Mouse (Mus musculus) neutrophil, adult 5-6 weeks (primary cell): ENCODE data around the gene Kcnt2. TPM values are rescaled to one million over a fixed set of nuclear protein-coding genes. Genes with fewer than 3 reads are reported as not detected.

Experiments used
- ATAC-seq: fragments of 151-379, 151-347 bp; 2 replicates; pipeline ENCODE4 v1.8.0; 2017; ENCODE audit warnings: mild to moderate bottlenecking, moderate TSS enrichment; ENCODE audit not compliant: insufficient number of reproducible peaks, poor library complexity, low FRiP score, severe bottlenecking; ENCODE audit errors: extremely low read depth
- total RNA-seq: library from RNA; stranded (forward); fragments of 200-1000 nt; gene quantifications from 2 replicates; pipeline ENCODE4 v1.2.3, GENCODE M21; 2017

Gene Kcnt2
- total RNA-seq, 1 experiment from 2014 or later: not detected

DNA sequence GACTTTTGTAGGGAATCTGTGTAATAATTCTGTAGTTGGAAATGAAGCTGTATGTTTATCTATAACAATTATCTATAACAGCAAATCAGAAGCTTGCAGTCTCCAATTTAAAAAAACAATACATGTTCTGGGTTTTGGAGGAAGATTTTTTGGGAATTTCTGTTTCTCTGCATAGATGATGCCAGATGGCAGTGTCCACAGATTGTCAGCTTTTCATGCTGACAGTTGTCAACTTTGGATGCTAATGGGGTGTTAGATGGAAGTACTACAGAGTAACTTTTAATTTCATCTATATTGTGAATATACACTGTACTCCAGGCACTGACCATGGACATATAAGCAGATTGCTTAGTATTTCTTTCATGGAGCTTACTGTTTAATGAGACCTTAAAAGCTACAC, 92.5 kb downstream of the Kcnt2 start:
- ATAC-seq: no peak

DNA sequence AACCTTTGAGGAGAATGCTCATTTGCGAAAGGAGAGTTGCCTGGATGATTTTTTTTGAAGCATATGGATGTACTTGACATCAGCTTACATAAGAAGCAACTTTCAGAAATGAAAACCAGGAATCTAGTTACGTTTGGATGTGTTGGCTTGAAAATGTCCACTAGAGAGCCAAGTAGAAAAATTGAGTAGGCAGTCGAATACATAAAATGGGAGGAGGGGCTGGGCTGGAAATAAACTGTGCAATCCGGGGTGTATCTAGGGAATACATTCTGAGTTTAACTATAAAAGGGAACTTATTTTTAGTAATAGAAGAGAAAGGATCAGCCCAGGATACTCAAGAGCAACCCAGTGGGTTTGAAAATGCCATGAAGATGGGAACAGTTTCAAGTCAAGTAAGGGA, 93.4 kb downstream of the Kcnt2 start:
- ATAC-seq: no peak

DNA sequence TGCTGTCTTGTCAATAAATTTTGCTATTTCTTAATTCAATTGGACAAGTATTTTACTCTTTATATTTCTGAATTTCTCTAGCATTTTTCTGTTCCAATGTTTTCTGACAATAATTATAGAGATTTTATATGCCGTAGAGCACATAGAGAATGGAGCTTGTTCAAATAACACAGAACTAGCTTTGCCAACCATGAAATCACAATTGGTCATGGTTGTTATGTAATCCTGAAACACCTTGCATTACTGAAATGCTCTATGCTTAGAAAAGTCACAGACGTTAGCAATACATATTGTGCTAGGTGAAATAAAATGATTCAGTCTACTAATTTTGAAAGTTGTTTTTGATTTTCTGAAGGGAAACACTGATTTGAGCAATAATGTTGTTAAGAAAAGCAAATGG, 118.8 kb downstream of the Kcnt2 start:
- no peak for ATAC-seq

DNA sequence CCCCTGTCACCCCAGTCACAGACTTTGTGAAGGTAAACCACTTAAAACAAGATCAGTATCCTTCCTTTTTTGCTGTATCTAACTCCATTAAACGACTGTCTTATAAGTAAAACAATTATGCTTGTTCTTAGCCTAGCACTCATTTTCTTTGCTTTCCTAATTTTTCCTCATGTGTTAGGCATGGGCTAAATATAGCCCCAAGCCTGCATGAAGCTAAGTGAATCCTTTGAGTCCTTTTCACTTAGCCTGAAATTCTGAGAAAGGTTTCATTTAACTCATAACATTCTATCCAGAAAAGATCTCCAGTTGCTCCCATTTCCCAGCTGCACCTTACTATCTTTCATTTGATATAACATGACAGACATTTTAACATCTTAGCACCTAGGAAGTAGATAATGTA, 127.6 kb downstream of the Kcnt2 start:
- ATAC-seq: no peak

DNA sequence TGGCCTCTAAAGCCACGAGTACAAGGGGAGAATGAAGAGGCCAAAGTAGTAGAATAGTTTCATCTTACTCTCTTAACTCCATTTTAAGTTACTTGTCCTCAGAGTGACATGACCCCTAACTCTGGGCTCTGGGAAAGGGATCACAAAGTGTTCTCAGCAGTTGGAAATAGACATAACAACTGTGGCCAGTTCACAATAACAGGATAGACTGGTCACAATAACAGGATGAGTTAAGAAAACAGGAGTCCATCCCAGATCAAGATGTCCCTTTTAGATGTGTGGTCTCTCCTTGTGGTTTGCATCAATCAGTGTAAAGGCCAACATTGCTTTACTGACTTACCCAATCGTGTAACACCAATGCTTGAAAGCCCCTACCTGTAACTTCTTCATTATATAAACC, 132.8 kb downstream of the Kcnt2 start:
- ATAC-seq: no peak

DNA sequence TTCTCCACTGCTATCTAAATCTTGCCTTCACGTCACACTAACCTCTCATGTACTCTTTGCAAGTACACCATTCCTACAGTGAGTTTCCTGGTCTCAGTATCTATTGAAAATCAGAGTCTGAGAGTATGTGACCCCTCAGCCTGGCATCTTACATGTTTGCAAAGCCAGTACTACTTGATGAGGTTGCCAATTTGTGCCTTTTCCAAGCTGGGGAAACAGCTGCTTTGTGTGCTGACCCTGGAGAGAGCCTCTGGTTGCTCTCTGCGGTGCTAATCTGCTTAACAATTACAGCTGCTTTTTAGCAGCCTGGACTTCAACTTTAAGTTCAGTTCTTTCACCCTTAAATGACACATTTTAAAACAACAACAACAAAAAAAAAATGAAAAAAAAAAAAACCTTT, 133.6 kb downstream of the Kcnt2 start:
- ATAC-seq: no peak

DNA sequence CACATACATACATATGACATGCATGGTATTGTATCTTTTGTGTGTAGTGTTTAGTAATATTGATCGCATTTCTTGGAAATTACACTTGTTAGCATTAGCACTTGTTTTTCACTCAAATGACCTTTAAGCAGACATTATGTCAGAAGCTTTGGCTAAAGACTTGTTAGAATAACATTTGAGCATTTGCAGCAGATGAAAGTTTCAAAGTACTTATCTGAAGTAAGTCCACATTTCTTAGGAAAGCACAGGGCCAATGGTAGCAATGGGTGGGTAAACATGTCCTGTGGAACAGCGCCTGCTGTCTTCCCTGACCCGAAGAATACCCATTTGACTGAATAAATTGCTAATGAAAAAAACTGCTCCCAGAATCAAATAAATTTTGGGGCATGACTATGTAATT, 135.1 kb downstream of the Kcnt2 start:
- ATAC-seq: no peak

DNA sequence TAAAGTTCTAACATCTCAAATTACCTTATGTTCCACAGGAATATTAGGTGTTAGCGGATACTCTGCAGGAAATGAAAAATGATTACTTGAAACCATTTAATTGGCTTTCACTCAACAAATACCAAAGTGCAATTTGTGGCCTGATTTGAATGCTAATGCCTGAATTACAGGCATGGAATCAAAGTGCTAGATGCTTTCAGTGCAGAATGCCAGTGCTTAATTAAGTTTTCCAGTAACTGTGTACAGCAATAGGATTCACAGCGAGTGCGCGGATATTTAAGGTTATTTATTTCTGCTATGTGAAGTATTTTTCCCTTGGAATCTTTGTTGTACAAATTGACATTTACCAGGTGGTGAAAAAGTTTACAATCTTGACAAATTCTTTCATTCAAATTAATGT, 144.3 kb downstream of the Kcnt2 start:
- ATAC-seq: no peak

DNA sequence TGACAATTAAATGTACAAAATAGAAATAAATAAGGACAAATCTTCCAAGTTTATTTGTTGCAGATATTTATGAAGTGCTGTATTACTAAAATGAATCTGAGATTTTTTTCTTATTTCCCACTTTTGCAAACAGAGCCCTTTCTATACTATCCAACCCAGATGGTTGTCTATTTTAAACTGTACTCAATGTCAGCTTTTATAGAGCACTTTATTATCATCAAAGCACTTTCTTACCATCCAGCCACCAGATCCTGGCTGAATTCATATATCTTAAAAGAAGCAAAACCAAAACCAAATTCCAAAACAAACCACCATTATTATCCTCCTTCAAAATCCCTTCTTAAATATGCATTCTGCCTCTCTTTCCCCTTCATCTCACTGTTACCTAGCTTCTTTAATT, 151.8 kb downstream of the Kcnt2 start:
- no peak for ATAC-seq

DNA sequence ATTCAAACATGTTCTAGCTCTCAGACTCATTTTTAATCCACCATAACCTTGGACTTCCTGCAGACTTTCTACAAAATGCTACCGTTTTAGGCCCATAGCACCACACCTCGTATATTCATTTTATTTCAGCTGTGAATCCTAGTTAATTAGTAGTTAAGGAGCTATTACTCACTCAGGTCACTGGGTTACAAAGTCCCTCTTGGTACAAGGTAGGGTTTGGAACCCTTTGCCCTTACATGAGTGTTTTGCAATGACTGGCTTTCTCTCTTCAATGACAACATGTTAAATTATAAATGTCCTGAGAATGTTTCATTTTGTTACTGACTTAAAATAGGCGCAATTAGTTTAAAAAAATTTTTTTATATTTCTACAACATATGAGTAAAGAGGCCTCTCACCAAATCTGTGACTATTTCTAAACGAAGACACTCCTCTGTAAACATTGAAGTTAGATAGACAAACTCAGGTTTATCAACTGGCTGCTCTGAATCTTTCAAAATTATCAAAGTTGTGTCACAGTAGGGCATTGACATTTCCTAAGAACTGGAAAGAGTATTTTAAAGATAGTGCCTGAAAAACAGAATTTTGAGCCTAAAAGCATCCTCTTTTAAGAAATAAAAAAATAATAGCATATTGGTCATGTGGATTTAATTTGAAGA, 160.8 kb downstream of the Kcnt2 start:
- no peak for ATAC-seq

DNA sequence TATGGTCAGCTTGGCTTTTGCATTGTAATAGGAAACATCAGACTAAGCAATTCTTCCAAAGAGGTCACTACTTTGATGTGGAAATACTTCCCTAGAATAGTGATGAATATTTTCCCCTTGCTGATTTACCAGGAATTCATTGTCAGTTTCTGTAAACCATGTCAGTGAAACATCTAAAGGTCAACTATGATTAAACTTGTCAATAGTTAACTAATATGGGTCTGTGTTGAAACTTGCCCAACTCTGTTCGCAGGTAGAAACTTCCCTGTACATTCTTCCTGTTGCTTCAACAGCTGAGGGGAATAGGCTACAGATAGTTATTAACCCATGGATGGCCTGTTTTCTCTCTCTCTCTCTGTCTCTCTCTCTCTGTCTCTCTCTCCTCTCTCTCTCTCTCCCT, 169.8 kb downstream of the Kcnt2 start:
- ATAC-seq: no peak

DNA sequence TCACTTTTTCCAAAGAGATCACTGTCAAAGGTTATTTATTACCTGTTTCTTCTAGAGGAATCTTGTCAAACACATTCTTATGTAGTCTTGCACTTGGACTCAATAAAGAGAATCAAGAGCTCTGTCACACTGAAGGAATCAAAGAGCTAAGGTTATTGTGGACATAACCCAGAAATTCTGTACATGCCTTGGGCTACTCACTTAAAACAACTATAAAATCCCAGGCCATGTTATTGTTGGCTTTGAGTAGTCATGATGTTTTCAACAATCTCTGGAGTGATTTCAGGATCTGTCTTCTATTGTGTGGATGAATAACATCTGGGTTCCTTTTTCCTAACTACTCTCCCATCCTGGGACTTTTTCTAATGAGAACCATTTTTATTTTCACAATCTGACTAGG, 177.0 kb downstream of the Kcnt2 start:
- ATAC-seq: no peak

DNA sequence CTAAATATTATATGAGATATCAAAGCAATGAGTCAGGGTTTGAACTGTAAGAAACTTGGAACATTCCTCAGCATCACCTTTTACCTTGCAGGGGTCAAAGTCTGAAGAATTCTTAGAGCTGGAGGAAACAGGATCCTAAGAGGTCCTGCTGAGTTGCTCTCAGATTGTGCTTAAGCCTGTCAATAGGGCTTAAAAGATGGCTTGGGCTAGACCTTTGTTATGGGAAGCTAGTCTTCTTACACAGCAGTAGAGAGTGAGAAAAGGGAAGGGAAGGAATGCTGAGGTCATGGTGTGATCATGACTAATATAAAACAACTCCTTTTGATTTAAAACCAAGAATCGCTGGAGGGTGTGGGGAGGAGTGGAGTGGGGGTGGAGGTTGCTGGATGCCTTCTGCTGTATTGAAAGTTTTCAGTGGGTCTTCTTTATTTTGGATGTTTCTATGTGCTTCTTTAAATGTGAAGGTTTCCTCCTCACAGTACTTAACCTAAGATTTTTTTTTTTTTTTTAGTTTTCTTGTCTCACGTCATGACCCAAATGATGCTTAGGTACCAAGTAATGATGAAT, 183.4 kb downstream of the Kcnt2 start:
- ATAC-seq: no peak

DNA sequence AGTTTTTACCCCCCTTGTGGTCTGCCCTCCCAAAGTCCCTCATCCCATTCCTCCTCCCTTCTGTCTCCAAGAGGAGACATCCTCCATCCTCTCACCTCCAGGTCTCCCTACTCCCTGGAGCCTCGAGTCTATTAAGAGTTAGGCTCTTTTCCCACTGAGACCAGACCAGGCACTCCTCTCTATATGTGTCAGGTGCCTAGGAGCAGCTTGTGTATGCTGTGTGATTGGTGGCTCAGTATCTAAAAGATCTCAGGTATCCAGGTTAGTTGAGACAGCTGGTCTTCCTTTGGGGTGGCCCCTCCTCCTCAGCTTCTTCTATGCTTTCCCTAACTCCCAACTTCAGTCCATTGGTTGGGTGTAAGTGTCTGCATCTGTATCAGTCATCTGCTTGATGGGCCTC, 186.1 kb downstream of the Kcnt2 start:
- ATAC-seq: no peak

DNA sequence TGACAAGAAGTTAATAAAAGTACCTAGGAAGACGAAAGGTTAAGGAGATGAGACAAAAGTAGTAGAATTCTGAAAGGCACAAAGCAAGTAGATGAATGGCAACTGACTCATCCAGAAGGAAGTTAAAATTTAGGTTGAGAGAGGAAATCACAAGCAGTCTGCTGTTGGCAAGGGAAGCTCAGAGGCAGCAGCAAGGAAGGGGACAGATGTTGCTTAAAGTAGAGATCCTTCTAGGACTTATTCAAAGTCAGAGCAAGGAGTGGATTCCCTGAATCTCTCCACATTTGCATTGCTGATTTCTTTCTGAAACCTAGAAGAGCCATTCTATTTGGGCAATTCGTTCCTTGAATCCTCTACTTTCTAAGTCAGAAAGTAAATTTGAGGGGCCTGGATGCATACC, 188.8 kb downstream of the Kcnt2 start:
- no peak for ATAC-seq

DNA sequence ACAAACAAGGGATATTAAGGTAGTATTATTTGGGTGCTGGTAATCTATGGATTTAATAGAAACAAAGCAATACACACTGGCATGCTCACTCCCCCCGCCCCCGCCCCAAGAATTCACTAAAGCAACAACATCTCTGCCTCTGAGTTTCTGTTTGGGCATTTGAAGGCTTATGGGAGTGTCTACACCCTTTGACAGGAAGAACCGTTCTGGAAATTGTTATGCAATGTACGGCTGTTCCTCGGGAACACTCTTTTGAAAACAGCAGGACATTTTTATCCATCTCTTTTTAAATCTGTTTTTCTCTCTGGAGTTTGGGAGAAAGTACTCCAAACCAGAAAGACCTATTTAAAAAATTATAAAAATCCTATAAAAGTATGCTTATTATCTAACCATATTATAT, 192.2 kb downstream of the Kcnt2 start:
- ATAC-seq: no peak

DNA sequence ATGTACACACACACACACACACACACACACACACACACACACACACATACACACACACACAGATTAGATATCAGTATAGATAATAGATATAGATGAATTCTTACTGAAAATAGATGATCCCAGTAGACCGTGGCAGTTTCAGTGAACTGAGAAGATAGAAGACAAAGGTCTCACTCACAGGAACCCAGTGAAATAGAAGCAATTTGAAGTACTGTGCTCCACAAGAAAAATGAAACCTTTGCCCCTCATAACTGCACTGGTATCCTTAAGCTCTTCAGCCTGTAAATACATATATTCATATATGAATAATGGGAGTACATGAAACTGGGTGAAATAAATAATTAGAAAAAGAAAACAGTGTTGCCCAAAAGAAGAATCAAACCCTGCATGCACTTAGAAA, 197.9 kb downstream of the Kcnt2 start:
- no peak for ATAC-seq

DNA sequence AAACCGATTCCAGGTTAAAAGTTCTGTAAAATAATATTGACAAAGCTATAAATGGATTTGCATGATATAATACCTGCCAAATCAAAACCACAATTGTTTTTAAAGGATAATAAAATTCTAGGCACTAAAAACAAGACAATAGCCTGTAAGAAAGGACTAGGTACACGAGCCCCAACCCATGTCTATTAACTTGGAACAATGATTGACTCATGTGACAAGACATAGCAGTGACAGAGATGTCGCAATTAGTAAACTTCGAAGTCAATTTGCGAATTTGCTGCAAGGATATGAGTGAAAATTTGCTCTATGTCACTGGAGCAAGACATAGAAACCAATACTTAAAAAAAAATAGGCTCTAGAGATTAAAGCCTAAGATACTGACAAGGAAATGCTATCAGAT, 198.4 kb downstream of the Kcnt2 start:
- ATAC-seq: no peak

DNA sequence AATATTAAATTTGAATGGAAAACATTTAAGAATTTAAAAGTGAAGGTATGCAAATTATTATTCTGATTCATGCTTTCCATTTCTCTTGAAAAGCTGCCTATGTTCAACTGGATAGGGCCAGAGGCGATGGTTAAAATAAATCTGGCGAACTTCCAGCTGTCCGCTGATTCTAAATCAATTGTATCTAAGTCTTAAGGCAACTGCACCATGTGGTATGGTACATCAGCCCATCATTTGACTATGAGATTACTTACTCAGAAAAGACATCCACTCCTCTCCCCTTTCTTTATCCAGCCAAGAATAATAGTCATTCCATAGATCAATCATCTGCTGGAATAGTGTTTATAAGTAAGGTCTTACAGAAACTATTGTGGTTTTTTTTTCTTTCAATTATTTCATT, 205.5 kb downstream of the Kcnt2 start:
- no peak for ATAC-seq

DNA sequence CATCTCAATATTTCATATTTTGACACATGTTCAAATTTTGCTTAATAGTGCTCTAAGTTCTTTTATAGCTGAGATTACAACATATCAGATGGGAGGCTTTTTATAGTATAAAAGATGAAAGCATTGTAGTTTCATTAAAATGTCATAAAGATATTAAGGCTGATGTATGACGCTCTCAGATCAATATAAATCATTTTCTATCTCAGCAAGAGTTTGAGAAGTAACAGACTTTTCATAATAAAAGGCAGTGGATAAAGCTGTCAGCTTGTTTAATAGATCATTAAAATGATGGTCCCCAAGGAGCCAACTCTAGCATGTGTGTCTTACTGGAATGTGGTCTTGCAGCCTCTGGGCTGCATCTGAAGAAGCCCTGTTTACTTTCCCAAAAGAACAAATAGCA, 206.0 kb downstream of the Kcnt2 start:
- no peak for ATAC-seq

DNA sequence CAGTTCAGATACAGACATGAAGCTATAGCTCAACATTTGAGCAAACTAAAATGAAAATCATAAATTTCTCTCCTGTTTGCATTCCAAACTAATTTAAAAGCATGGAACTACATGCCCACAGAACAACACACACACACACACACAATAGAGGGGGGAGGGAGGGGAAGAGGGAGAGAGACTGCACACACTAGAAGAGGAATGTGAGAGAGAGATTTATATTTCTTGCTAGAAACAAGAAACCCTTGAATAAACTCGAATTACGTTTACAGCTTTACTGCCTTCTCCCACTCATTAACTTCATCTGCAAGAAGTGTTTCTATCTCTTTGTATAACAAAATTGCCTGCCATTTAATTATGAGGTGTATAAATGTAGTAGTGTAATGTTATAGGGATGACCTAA, 209.9 kb downstream of the Kcnt2 start:
- no peak for ATAC-seq
